Mouse (Mus musculus) hindbrain, embryonic 12.5 days (tissue): ENCODE data around the gene Lamb1. TPM values are rescaled to one million over a fixed set of nuclear protein-coding genes. Genes with fewer than 3 reads are reported as not detected.

Experiments
- ATAC-seq: fragments of 200-750 bp; cut with Nextera tagmentation; 2 replicates; pipeline ENCODE4 v1.8.0; 2017; ENCODE audit warnings: moderate TSS enrichment; ENCODE audit not compliant: low FRiP score
- H3K27ac ChIP-seq: fragments of 300-500 bp; sonication (generic); 2 replicates; pipeline ENCODE4 v1.5.1; 2016; ENCODE audit warnings: mild to moderate bottlenecking
- H3K27me3 ChIP-seq: fragments of 300-500 bp; sonication (generic); 2 replicates; pipeline ENCODE4 v1.6.1; 2016; ENCODE audit warnings: mild to moderate bottlenecking
- H3K36me3 ChIP-seq: fragments of 300-500 bp; sonication (generic); 2 replicates; pipeline ENCODE4 v1.6.1; 2016; ENCODE audit warnings: mild to moderate bottlenecking
- H3K4me1 ChIP-seq: fragments of 300-500 bp; sonication (generic); 2 replicates; pipeline ENCODE4 v1.6.1; 2016
- H3K4me2 ChIP-seq: fragments of 300-500 bp; sonication (generic); replicated peaks from 2 replicates; pipeline ENCODE4 v1.6.1; 2016; ENCODE audit warnings: mild to moderate bottlenecking
- H3K4me3 ChIP-seq: fragments of 300-500 bp; sonication (generic); 2 replicates; pipeline ENCODE4 v1.5.1; 2016; ENCODE audit warnings: mild to moderate bottlenecking
- H3K9ac ChIP-seq: fragments of 300-500 bp; sonication (generic); 2 replicates; pipeline ENCODE4 v1.6.1; 2016; ENCODE audit warnings: mild to moderate bottlenecking, moderate library complexity
- H3K9me3 ChIP-seq: fragments of 300-500 bp; sonication (generic); replicated peaks from 2 replicates; pipeline ENCODE4 v1.6.1; 2016; ENCODE audit warnings: mild to moderate bottlenecking
- WGBS: fragments of 180-500 bp; shearing (Covaris S2); methylation state at CpG from one replicate; pipeline ENCODE4 v1.1.7; 2016; 5-methylcytosine and 5-hydroxymethylcytosine counted together
- polyA plus RNA-seq: library from polyadenylated mRNA; unstranded; fragments of >200 nt; fragmentation: Nextera tagmentation; extraction: Ambion mirVana; gene quantifications from 2 replicates; pipeline ENCODE4 v1.2.1, GENCODE M21; 2016

The Lamb1 gene
- polyA plus RNA-seq, 1 experiment from 2014 or later: 33.7 TPM

GRCm38 (mm10) chr12:31376326-31376950, 111.4 kb downstream of the Lamb1 start:
- peak overlapping the region; percentile 51 for H3K4me2 ChIP-seq
- H3K27ac ChIP-seq: no peak overlapping the region
- H3K4me3 ChIP-seq: peak overlapping the region; percentile 22
- H3K27me3 ChIP-seq: no peaks in the 10 kb centered on the region
- no peaks in the 10 kb centered on the region for H3K9me3 ChIP-seq
- 16% methylated on average over 13 of the region's 13 CpGs for WGBS
- ATAC-seq: peak; percentile 44
- H3K4me1 ChIP-seq: peaks cover 4% of the 10 kb centered on the region; the same call in 1 of the 2 replicates
- H3K9ac ChIP-seq: 0 out of 2 replicates have a peak overlapping the region, but pooled peaks have one; percentile 27
- no peaks in the 10 kb centered on the region for H3K36me3 ChIP-seq

- H3K4me3 ChIP-seq: no peak overlapping the region
- 83% methylated on average over 11 of the region's 11 CpGs for WGBS
- no peak overlapping the region for H3K4me2 ChIP-seq
- H3K27me3 ChIP-seq: no peaks in the 10 kb centered on the region
- H3K36me3 ChIP-seq: no peaks in the 10 kb centered on the region
- H3K9me3 ChIP-seq: no peaks in the 10 kb centered on the region
- no peak for ATAC-seq
- no peak overlapping the region for H3K9ac ChIP-seq
- H3K4me1 ChIP-seq: peaks cover 4% of the 10 kb centered on the region; the same call in 1 of the 2 replicates
- no peak overlapping the region for H3K27ac ChIP-seq
These were observed 112.2 kb downstream of the Lamb1 start for GRCm38 (mm10) chr12:31377241-31377640.

Other genes with a start within 250 kb of the Lamb1 start
- gene Fam110c, start 191.4 kb upstream of the Lamb1 start, polyA plus RNA-seq: 0.21 and 0.30 TPM in 2 replicates
- not detected in 2 replicates for gene Gm6993, start 24.5 kb upstream of the Lamb1 start, polyA plus RNA-seq
- gene Dld, start 86.2 kb downstream of the Lamb1 start, polyA plus RNA-seq: 139 and 153 TPM in 2 replicates
- gene Slc26a3, start 125.6 kb downstream of the Lamb1 start, polyA plus RNA-seq: not detected in 2 replicates
- 15.9 and 18.1 TPM in 2 replicates for gene Cbll1, start 234.4 kb downstream of the Lamb1 start, polyA plus RNA-seq